Mouse (Mus musculus): ENCODE data around the gene Nsmce1.

- TF ChIP-seq CTCF (conservative IDR thresholded peaks at IDR 0.05; ENCODE audit: insufficient read depth, insufficient read length, low read depth, low read length) (no peak), POLR2A (IDR thresholded peaks at IDR 0.05; ENCODE audit: low read depth, low read length) (no peak)
Observed at GRCm38 (mm10) chr7:125484791-125485190, 6.6 kb downstream of the Nsmce1 start.

Data from kidney, adult 2 months (tissue).